Mouse (Mus musculus) limb, embryonic 11.5 days (tissue): ENCODE results near the gene Olfr320. TPM values are rescaled to one million over a fixed set of nuclear protein-coding genes. Genes with fewer than 3 reads are reported as not detected.
"Not testable (repeated sequence)": the region's sequence is repeated elsewhere in the genome, so short reads cannot be mapped to it uniquely, and the experiment has no call there.

Experiments used
- ATAC-seq: fragments of 200-750 bp; cut with Nextera tagmentation; 2 replicates; pipeline ENCODE4 v1.8.0; 2017; ENCODE audit warnings: low read depth; ENCODE audit not compliant: insufficient number of reproducible peaks, low FRiP score, low TSS enrichment
- DNase-seq: peaks from one replicate; pipeline ENCODE4 v3.0.0-alpha.2; 2015; ENCODE audit warnings: low spot score
- H3K27ac ChIP-seq: fragments of 300-500 bp; sonication (generic); replicated peaks from 2 replicates; pipeline ENCODE4 v1.5.1; 2014; ENCODE audit warnings: low read depth, mild to moderate bottlenecking, low read length
- H3K27me3 ChIP-seq: fragments of 300-500 bp; sonication (generic); 2 replicates; pipeline ENCODE4 v1.6.1; 2014; ENCODE audit warnings: mild to moderate bottlenecking, low read length, mixed read lengths; ENCODE audit not compliant: control insufficient read depth, insufficient read depth
- H3K36me3 ChIP-seq: fragments of 300-500 bp; sonication (generic); 2 replicates; pipeline ENCODE4 v1.6.1; 2014; ENCODE audit warnings: mild to moderate bottlenecking, low read length, moderate library complexity, mixed read lengths; ENCODE audit not compliant: control insufficient read depth, insufficient read depth
- H3K4me1 ChIP-seq: fragments of 300-500 bp; sonication (generic); 2 replicates; pipeline ENCODE4 v1.6.1; 2014; ENCODE audit warnings: low read length, mixed read lengths; ENCODE audit not compliant: control insufficient read depth, insufficient read depth
- H3K4me2 ChIP-seq: fragments of 300-500 bp; sonication (generic); 2 replicates; pipeline ENCODE4 v1.6.1; 2014; ENCODE audit warnings: low read depth, mild to moderate bottlenecking, moderate library complexity; ENCODE audit not compliant: severe bottlenecking
- H3K4me3 ChIP-seq: fragments of 300-500 bp; sonication (generic); 2 replicates; pipeline ENCODE4 v1.5.1; 2014; ENCODE audit warnings: low read depth, low read length
- H3K9ac ChIP-seq: fragments of 300-500 bp; sonication (generic); 2 replicates; pipeline ENCODE4 v1.6.1; 2014; ENCODE audit warnings: mild to moderate bottlenecking, low read length
- H3K9me3 ChIP-seq: fragments of 300-500 bp; sonication (generic); 2 replicates; pipeline ENCODE4 v1.6.1; 2016; ENCODE audit warnings: low read length; ENCODE audit not compliant: control insufficient read depth
- WGBS: fragments of 180-500 bp; shearing (Covaris S2); extraction: QIAGEN DNeasy Blood & Tissue Kit; methylation state at CpG from one replicate; pipeline ENCODE4 v1.1.7; 2014; 5-methylcytosine and 5-hydroxymethylcytosine counted together
- polyA plus RNA-seq: library from polyadenylated mRNA; unstranded; fragments of >200 nt; fragmentation: Nextera tagmentation; extraction: Ambion mirVana; gene quantifications from 2 replicates; pipeline ENCODE4 v1.2.1, GENCODE M21; 2014

The Olfr320 gene
- polyA plus RNA-seq, 1 experiment from 2014 or later, result not detected

- not testable (repeated sequence) for H3K36me3 ChIP-seq, H3K4me2 ChIP-seq, H3K27me3 ChIP-seq, H3K4me3 ChIP-seq, H3K4me1 ChIP-seq, ATAC-seq, DNase-seq, H3K9ac ChIP-seq, H3K27ac ChIP-seq, H3K9me3 ChIP-seq
- WGBS, result 92% methylated on average over 6 of the region's 6 CpGs
These were observed 47.2 kb downstream of the Olfr320 start for GRCm38 (mm10) chr11:58727896-58728650.

- H3K27me3 ChIP-seq, result no peaks in the 10 kb centered on the region
- no peak overlapping the region for H3K27ac ChIP-seq
- H3K36me3 ChIP-seq, result no peaks in the 10 kb centered on the region
- no peaks in the 10 kb centered on the region for H3K4me1 ChIP-seq
- no peak overlapping the region for H3K4me2 ChIP-seq
- no peak overlapping the region for H3K4me3 ChIP-seq
- DNase-seq (no peak), ATAC-seq (no peak)
- H3K9ac ChIP-seq, result no peak overlapping the region
- H3K9me3 ChIP-seq, result no peaks in the 10 kb centered on the region
- 71% methylated on average over 3 of the region's 3 CpGs for WGBS
These were observed 52.5 kb downstream of the Olfr320 start for GRCm38 (mm10) chr11:58733372-58733771.

Other genes with a start within 250 kb of the Olfr320 start
- not detected in 2 replicates for gene Gm12253, start 248.5 kb upstream of the Olfr320 start, polyA plus RNA-seq
- not detected in 2 replicates for gene Lypd9, start 228.2 kb upstream of the Olfr320 start, polyA plus RNA-seq
- not detected in 2 replicates for gene Olfr30, start 218.8 kb upstream of the Olfr320 start, polyA plus RNA-seq
- not detected in 2 replicates for gene Olfr332, start 188.5 kb upstream of the Olfr320 start, polyA plus RNA-seq
- not detected in 2 replicates for gene Olfr331, start 178.5 kb upstream of the Olfr320 start, polyA plus RNA-seq
- gene Olfr330, start 146.3 kb upstream of the Olfr320 start, polyA plus RNA-seq, result not detected in 2 replicates
- not detected in 2 replicates for gene Olfr329-ps, start 134.7 kb upstream of the Olfr320 start, polyA plus RNA-seq
- 0.09 TPM in 1 of 2 replicates, not detected in the other for gene Olfr328, start 125.5 kb upstream of the Olfr320 start, polyA plus RNA-seq
- not detected in 2 replicates for gene Olfr224, start 110.5 kb upstream of the Olfr320 start, polyA plus RNA-seq
- gene Olfr325, start 103.4 kb upstream of the Olfr320 start, polyA plus RNA-seq, result not detected in 2 replicates
- gene Olfr324, start 86.0 kb upstream of the Olfr320 start, polyA plus RNA-seq, result not detected in 2 replicates
- not detected in 2 replicates for gene 2210407C18Rik, start 65.0 kb upstream of the Olfr320 start, polyA plus RNA-seq
- not detected in 2 replicates for gene Olfr323, start 50.6 kb upstream of the Olfr320 start, polyA plus RNA-seq
- gene Trim58, start 40.6 kb upstream of the Olfr320 start, polyA plus RNA-seq, result 0.08 and 0.38 TPM in 2 replicates
- not detected in 2 replicates for gene Olfr322, start 22.3 kb upstream of the Olfr320 start, polyA plus RNA-seq
- gene Olfr319, start 18.1 kb downstream of the Olfr320 start, polyA plus RNA-seq, result not detected in 2 replicates
- not detected in 2 replicates for gene Olfr318, start 42.9 kb downstream of the Olfr320 start, polyA plus RNA-seq
- gene Olfr317, start 58.1 kb downstream of the Olfr320 start, polyA plus RNA-seq, result 0.07 TPM in 1 of 2 replicates, not detected in the other
- not detected in 2 replicates for gene Olfr316, start 71.6 kb downstream of the Olfr320 start, polyA plus RNA-seq
- not detected in 2 replicates for gene Olfr315, start 92.1 kb downstream of the Olfr320 start, polyA plus RNA-seq
- not detected in 2 replicates for gene Olfr314, start 101.9 kb downstream of the Olfr320 start, polyA plus RNA-seq
- not detected in 2 replicates for gene Fam183b, start 120.9 kb downstream of the Olfr320 start, polyA plus RNA-seq
- gene Olfr313, start 133.9 kb downstream of the Olfr320 start, polyA plus RNA-seq, result not detected in 2 replicates
- gene Olfr312, start 148.1 kb downstream of the Olfr320 start, polyA plus RNA-seq, result not detected in 2 replicates
- gene Olfr311, start 158.2 kb downstream of the Olfr320 start, polyA plus RNA-seq, result not detected in 2 replicates
- gene Gm12258, start 166.1 kb downstream of the Olfr320 start, polyA plus RNA-seq, result 12.0 and 15.2 TPM in 2 replicates
- gene 2810021J22Rik, start 186.1 kb downstream of the Olfr320 start, polyA plus RNA-seq, result 9.4 and 10.4 TPM in 2 replicates
- gene Zfp39, start 223.1 kb downstream of the Olfr320 start, polyA plus RNA-seq, result 8.7 and 11.1 TPM in 2 replicates
- gene Btnl10, start 236.8 kb downstream of the Olfr320 start, polyA plus RNA-seq, result not detected in 2 replicates